Mouse (Mus musculus): Measurements from ENCODE around the gene Crtap.

The Crtap gene

DNA sequence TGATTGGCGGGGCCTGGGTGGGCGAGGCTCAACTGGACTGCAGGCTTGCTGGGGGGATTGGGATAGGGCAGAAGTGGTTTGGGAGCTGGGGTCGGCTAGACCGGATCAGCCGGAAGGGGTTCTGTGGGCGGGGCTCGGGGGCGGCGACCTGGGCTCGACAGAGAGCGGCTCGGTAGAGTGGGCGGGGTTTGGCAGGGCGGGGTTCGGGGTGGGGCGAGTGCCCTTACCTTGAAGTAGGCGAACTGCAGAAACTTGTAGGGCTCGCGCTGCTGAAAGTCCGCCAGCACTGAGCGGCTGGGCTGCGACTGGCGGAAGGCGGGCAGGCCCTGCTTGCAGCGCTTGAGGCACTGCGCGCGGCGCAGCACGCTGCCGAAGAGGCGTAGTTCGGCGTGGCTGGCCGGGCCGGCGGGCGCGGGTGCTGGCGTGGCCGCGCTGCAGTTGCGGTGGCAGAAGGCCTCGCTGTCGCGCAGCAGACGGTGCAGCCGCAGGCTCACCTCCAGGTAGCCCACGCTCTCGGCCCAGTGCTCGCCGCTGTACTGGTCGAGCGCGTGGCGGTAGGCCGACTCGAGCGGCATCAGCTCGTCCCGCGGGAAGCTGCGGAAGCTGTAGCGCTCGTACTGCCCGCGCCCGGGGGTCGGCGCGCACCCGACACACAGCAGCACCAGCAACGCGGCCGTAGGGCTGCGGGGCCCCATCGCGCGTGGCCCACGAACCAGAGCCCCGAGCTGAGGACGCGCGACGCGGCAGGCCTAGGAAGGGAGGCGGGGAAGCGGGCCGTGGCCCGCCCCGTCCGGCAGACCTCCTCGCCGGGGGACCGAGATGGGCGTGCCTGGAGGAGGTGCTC is at the start of gene Crtap:
Gene Crtap (minus strand): TSS at position 771 of the 844 bp plus-strand sequence.
- peak; percentile 74 to 84 for DNase-seq

GRCm38 (mm10) chr9:114435668-114436067 is 45.2 kb upstream of the Crtap start:
- DNase-seq, result peak; percentile 39 to 40

DNA sequence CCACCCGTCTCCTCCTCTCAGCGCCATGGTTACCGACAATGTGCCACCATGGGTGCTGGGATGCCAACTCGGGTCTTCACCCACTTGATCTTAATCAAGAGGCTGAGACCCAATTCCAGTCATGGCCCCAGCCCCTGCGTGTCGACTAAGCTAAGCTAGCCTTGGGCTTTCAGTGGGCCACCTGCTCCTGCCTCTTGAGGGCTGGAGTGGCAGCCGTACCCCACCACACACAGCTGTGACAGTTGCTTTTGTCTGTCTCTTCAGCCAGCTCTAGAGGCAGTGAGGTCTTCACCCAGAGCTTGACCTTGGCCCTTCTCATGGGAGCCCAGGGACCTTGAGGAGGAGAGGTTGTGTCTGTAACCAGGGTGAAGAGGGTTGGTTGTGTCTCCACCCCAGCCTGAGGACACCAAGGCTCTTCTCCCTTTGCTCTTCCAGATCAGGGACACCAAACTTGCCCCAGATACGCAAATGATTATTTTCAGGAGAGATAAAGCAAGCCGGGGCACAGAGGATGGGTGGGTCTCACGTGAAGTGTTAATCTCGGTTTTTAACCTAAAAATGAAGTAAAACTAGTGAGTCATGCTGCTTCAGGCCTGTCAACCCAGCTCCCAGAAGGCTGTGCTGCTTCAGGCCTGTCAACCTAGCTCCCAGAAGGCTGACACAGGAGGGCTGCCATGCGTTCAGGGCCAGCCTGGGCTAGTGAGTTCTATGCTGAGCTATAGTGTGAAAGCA is 37.8 kb upstream of the Crtap start:
- DNase-seq, result no peak

DNA sequence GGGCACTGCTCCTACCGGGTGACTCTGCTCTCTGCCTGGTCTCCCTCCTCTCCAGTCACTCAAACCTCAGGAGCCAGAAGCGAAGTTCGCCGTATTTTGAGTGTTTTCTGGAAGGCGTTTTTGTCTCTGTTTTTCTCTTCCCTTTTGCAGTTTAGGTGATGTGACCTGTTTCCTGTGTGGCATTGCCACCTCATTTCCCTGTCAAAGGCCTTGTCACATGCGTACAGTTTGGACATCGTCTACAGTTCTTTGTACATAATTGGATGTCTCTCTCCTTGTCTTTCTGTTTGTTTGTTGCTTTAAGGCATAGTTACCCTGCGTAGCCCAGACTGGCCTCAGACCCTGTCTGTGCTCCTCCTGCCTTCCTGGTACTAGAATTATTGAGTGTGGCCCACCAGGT is 37.0 kb upstream of the Crtap start:
- no peak for DNase-seq

DNA sequence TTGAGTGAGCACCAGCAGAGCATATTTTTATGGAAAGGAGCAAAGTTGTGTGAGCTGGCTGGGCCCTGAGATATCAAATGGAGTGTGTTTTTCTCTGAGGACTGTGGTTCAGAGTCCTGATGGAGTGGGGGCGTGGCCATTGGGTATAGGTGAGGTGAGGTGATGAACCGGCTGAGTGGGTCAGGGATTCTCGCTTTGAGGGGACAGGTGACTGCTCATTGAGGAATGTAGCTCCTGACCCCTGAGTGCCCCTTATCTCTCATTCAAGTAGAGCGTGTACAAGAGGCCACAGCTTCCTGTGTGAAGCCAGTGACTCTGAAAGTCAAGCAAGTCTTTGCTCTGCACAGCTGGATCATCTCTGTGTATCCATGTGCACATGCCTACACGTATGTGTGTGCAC is 35.7 kb upstream of the Crtap start:
- peak in 1 of 2 experiments; percentile 36 for DNase-seq

DNA sequence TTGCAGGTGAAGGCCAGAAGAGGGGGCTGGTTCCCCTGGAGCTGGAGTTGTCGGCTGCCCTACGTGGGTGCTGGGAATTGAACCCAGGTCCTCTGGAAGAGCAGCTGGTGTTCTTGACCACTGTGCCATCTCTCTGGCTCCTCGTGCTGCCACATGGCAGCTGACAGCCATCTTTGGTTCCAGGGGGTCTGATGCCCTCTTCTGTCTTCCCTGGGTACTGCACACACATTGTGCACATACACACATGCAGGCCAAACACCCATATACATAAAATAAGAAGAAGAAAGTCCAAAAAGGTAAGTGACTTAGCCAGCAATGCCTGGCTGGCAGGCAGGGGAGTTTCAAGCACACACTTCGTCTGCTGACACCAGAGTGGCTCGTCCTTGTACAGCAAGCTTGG is 35.1 kb upstream of the Crtap start:
- no peak for DNase-seq

GRCm38 (mm10) chr9:114421797-114422196 is 31.3 kb upstream of the Crtap start:
- no peak for DNase-seq

- DNase-seq, result no peak
Observed at GRCm38 (mm10) chr9:114421045-114421444, 30.6 kb upstream of the Crtap start.

DNA sequence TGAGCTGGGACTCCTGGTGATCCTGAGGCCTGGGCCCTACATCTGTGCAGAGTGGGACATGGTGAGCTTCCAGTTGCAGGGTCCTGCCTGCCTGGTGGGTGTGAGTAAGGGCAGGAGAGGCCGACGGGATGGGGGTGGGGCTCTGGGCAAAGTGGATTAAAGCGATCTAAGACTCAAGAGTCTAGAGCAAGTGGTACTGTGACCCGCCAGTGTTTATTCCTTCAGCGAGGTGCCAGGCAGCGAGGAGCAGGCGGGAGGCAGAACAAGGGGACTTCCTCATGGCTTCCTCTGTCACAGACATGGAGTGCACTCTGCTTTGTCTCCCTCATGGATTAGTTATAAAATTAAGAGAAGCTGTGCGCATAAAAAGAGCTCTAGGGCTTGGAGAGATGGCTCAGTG is 30.0 kb upstream of the Crtap start:
- no peak for DNase-seq

- peak; percentile 53 to 73 for DNase-seq
Observed at GRCm38 (mm10) chr9:114418187-114418586, 27.7 kb upstream of the Crtap start.

DNA sequence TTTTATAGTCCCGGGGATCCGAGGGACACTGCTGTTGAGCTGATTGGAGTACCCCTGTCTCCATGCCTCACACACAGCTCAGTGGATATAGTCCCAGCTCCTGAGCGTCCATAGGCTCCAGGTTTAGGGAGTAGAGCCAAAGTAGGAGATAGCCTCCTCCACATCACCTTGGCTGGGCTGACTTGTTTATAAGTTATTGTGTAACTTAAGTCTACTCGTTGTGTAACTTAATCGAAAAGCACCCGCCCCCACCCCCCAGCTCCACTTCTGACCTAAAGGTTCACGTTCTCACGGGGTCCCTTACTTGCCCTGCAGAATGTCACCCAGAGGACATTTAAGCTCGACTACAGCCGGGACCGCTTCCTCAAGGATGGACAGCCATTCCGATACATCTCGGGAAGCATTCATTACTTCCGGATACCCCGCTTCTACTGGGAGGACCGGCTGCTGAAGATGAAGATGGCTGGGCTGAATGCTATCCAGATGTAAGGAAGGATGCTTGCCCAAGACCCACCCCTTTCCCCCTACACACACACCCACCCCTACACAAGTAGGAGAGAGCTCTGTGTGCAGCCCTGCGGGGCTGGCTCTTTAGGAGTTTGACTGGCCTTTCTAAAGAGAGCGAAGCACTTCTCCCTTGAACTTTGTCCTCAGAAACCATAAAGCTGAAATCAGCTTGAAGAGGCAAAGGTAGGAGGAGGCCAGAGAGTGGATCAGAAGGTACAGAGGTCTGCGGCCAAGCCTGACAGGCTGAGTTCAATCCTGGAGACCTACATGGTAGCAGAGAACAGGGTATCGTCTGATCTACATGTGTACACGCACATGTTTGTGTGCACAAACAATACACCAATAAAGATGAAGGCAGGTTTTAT is 26.4 kb upstream of the Crtap start:
- DNase-seq, result peak; percentile 49 to 67

DNA sequence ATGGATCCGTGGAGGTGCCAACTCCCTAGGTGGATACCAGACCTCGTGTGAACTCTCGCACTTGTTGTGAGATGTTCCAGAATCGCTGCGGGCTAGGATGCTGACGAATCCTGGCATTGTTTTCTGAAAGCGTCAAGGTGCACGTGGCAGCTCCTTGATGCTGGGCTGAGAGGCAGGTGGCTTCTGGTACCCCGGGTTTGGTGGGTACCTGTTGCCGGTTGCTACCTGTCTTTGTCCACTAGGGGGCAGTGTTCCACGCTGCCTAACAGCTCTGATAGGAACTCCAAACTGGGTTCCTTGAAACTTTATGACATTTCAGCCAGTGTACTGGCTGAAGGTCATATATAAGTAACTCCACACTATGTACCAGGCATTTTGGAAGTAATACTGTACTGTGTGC is 25.2 kb upstream of the Crtap start:
- DNase-seq, result peak; percentile 37 to 75

DNA sequence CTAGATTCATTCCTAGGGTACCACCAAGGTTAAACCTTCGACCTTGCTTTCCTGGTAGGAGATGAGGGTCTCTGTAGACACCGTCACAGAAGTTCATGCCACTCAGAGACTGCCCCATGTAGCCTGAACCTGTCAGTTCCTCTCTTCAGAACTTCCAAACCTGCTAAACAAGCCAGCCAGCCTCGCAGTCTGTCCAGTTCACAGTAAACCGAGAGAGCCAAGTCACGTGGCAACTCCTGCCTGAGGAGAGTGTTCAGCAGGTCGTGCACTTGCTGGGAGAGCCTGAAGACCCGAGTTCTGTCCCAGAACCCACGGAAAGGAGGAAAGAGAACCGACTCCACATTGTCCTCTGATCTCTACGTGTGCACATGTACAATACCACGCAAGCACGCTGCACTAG is 23.4 kb upstream of the Crtap start:
- peak; percentile 74 to 75 for DNase-seq

GRCm38 (mm10) chr9:114412406-114412805 is 21.9 kb upstream of the Crtap start:
- DNase-seq, result no peak

GRCm38 (mm10) chr9:114411295-114411694 is 20.8 kb upstream of the Crtap start:
- DNase-seq, result no peak

- DNase-seq, result peak; percentile 35 to 46
Observed at GRCm38 (mm10) chr9:114410313-114410862, 19.9 kb upstream of the Crtap start.

DNA sequence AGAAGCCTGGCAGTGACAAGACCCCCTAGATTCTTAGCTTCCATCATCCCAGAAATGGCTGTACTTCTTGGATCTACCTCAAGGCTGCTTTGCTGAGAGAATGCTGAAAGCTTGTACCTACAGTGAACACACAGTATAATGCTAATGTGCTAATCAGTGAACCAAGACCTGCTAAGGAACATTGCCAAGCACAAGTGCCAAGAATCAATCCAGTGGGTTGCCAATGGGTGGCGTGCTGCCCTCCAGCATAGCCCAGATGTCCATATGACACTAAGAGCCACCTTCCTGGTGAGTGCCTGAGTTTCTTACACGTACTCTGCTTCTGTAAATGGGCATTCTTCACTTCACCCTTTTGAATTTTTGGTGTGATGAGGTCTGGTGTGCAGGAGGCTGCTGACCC is 17.2 kb upstream of the Crtap start:
- peak; percentile 77 to 88 for DNase-seq

GRCm38 (mm10) chr9:114401685-114402080 is 11.2 kb upstream of the Crtap start:
- peak; percentile 67 to 73 for DNase-seq

- DNase-seq, result peak; percentile 88 to 91
Observed at GRCm38 (mm10) chr9:114400949-114401684, 10.6 kb upstream of the Crtap start, which contains the start of the genes Glb1 and Tmppe. Gene Glb1, plus strand, starts transcription at chr9:114401076. Gene Tmppe, plus strand, starts transcription at chr9:114401105.

GRCm38 (mm10) chr9:114400588-114400948 is 10.1 kb upstream of the Crtap start:
- DNase-seq, result peak; percentile 32 to 42

DNA sequence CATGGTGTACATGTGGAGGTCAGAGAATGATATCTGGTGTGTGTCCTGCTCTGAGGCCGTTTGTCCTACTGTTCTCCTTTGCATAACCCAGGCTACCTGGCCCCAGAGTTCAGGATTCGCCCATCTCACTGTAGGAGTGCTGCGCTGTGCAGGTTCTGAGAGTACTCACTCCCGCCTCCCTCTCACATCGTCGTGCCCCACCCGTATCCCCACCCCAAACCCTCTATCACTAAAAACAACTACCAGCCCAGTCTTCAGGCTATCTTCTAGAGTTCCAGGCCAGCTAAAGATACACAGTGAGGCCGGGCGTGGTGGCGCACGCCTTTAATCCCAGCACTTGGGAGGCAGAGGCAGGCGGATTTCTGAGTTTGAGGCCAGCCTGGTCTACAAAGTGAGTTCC is 9.2 kb upstream of the Crtap start:
- DNase-seq, result no peak

GRCm38 (mm10) chr9:114395258-114395657 is 4.8 kb upstream of the Crtap start:
- no peak for DNase-seq
